Mouse (Mus musculus) heart, postnatal 36 days (tissue): ENCODE data around the gene Pitpnc1. TPM values are rescaled to one million over a fixed set of nuclear protein-coding genes. Genes with fewer than 3 reads are reported as not detected.

Experiments
- DNase-seq, 2 experiments: peaks; one replicate each; pipeline ENCODE4 v3.0.0; 2021 to 2022
- intact Hi-C: fragments of 180-260 bp; cut with DNase I; formaldehyde crosslinking; loops from one replicate; pipeline ENCODE4 v1.15.1; 2025
- total RNA-seq, 2 experiments: library from RNA; stranded (reverse); gene quantifications; 2 replicates each; pipeline ENCODE4 v1.2.3; 2021

Pitpnc1 gene
- total RNA-seq, 2 experiments from 2014 or later, result 60.7 to 68.4 TPM

- no peak for DNase-seq
- intact Hi-C loops, result loop anchor here (1.0 to 5.0 kb wide), 3 partner anchors 51 to 257 kb away; partner anchors contain the start of gene Pitpnc1
These were observed 256.8 kb downstream of the Pitpnc1 start for GRCm38 (mm10) chr11:107213745-107214144.

GRCm38 (mm10) chr11:107209818-107210217 is 260.7 kb downstream of the Pitpnc1 start:
- intact Hi-C loops, result loop anchor here (5.0 kb wide), 1 partner anchor 177 kb away; no protein-coding TSS in a partner anchor

GRCm38 (mm10) chr11:107201773-107202172 is 268.7 kb downstream of the Pitpnc1 start:
- peak; percentile 21 to 40 for DNase-seq

More at GRCm38 (mm10) chr11:107209818-107210217, 260.7 kb downstream of the Pitpnc1 start:
- no peak for DNase-seq

GRCm38 (mm10) chr11:107199281-107199680 is 271.2 kb downstream of the Pitpnc1 start:
- intact Hi-C loops, result no loop called here
- no peak for DNase-seq

More at GRCm38 (mm10) chr11:107201773-107202172, 268.7 kb downstream of the Pitpnc1 start:
- intact Hi-C loops, result no loop called here

- no peak for DNase-seq
- intact Hi-C loops, result no loop called here
These were observed 275.2 kb downstream of the Pitpnc1 start for GRCm38 (mm10) chr11:107195334-107195733.

GRCm38 (mm10) chr11:107190376-107190775 is 280.1 kb downstream of the Pitpnc1 start:
- intact Hi-C loops, result loop anchor here (5.0 kb wide), 1 partner anchor 282 kb away; the partner anchor contains the start of gene Pitpnc1
- peak; percentile 19 to 22 for DNase-seq

GRCm38 (mm10) chr11:107188565-107189552 is 281.6 kb downstream of the Pitpnc1 start, which contains the start of gene Nol11:
Gene Nol11, minus strand, starts transcription at chr11:107189381.
- intact Hi-C loops, result no loop called here

GRCm38 (mm10) chr11:107183777-107184176 is 286.7 kb downstream of the Pitpnc1 start:
- no peak for DNase-seq

More at GRCm38 (mm10) chr11:107188565-107189552, 281.6 kb downstream of the Pitpnc1 start, which contains the start of gene Nol11:
- DNase-seq, result peak; percentile 98 to 99

GRCm38 (mm10) chr11:107161215-107161614 is 309.3 kb downstream of the Pitpnc1 start:
- intact Hi-C loops, result no loop called here
- no peak for DNase-seq

More at GRCm38 (mm10) chr11:107183777-107184176, 286.7 kb downstream of the Pitpnc1 start:
- intact Hi-C loops, result no loop called here

- intact Hi-C loops, result no loop called here
- DNase-seq, result no peak
These were observed 311.5 kb downstream of the Pitpnc1 start for GRCm38 (mm10) chr11:107159034-107159433.

Other genes with a start within 250 kb of the Pitpnc1 start
- 10 to 100 TPM; 89.6 to 92.4 TPM for gene Psmd12, start 8.8 kb upstream of the Pitpnc1 start, total RNA-seq
- 10 to 100 TPM; 24.4 to 27.7 TPM for gene Helz, start 77.2 kb upstream of the Pitpnc1 start, total RNA-seq
- not detected for gene Cacng1, start 245.8 kb upstream of the Pitpnc1 start, total RNA-seq